Mouse (Mus musculus) gastrocnemius, postnatal 10 days (tissue): ENCODE measurements around the gene Taf15. TPM values are rescaled to one million over a fixed set of nuclear protein-coding genes. Genes with fewer than 3 reads are reported as not detected.
A peak's percentile ranks its signal among the peaks of the same experiment; 100 is the strongest.

Experiments
- DNase-seq: peaks from one replicate; pipeline ENCODE4 v3.0.0; 2021; ENCODE audit warnings: mixed read lengths
- total RNA-seq, 2 experiments: library from RNA; stranded (reverse); gene quantifications; 2 replicates each; pipeline ENCODE4 v1.2.3; 2021

The Taf15 gene
- total RNA-seq, 2 experiments from 2014 or later, result 21.1 to 29.7 TPM

- no peak for DNase-seq
These were observed 15.6 kb upstream of the Taf15 start for GRCm38 (mm10) chr11:83457257-83457656.

- no peak for DNase-seq
These were observed 14.8 kb upstream of the Taf15 start for GRCm38 (mm10) chr11:83457912-83458601.

GRCm38 (mm10) chr11:83461462-83462027 lies 11.3 kb upstream of the Taf15 start:
- DNase-seq, result no peak

DNA sequence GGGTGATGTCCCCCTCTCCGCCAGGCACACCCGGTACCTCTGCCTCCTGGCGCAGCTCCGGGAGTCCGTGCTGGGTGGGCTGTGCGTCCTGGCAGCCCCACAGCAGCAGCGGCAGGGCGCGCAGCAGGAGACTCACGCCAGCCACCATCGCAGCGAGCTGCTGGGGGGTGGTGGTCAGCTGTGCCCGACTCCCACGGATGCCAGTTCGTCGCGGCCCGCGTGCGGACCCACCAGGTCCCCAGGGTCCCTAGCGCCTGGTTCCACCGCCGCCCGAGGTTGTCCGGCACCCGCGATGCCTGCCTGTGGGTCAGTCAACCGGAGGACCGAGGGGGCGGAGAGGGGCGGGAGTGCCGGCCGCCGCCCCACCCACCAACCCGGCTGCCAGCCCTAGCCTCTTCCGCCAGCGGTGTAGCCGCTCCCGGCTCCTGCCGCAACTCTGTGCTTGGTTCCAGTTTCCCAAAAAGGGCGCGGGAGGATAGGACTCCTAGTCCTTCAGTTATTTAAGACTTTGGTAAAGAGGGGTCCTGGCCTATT lies 10.1 kb upstream of the Taf15 start, which contains the start of gene Mmp28:
TSS of gene Mmp28 (minus strand) at position 361 of the 534 bp plus-strand sequence.
- DNase-seq, result peak; percentile 67

DNA sequence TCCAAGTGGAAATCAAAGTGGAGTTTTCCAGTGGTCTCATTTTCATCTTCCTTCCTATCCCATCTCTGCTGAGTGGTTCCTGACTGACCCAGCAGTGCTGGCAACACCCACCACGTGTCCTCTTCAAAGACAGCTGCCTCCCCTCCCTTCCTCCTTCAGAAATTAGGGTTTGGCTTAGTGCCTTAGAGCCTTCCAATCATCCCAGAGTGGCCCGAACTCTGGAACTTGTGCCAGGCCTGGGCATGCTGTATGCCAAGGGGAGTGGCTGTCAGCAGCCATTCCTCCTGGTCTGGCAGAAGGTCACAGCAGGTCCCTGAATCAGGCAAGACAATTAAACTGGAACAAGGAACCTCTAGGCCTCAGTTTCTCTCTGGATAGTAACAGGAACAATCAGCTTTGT lies 6.9 kb upstream of the Taf15 start:
- peak; percentile 32 for DNase-seq

- peak; percentile 75 for DNase-seq
These were observed 5.7 kb upstream of the Taf15 start for GRCm38 (mm10) chr11:83467120-83467652.

- DNase-seq, result no peak
These were observed 4.1 kb upstream of the Taf15 start for GRCm38 (mm10) chr11:83468765-83469164.

GRCm38 (mm10) chr11:83471766-83472165 lies 1.1 kb upstream of the Taf15 start:
- no peak for DNase-seq

GRCm38 (mm10) chr11:83473235-83474016 lies 540 bp downstream of the Taf15 start:
- DNase-seq, result no peak

GRCm38 (mm10) chr11:83491488-83491887 lies 18.6 kb downstream of the Taf15 start:
- no peak for DNase-seq

DNA sequence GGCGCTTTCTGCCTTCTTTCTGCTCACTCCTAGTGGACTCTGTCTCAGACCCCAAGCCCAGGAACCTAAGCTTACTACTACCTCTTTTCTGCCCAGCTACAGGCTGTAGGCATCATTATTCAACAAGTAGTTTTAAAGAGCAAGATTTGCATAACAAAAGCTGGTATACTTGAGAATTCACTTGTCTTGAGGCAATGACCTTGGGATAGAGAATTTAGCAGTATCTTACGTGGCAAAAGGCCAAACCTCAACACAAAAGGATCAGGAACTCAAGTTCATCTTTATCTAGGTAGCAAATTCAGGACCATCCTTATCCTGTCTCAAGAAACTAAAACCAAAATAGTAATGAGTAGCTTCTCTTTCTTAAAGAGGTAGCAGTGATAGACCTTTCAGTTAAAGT lies 22.7 kb downstream of the Taf15 start:
- DNase-seq, result no peak

GRCm38 (mm10) chr11:83504308-83504707 lies 31.4 kb downstream of the Taf15 start:
- DNase-seq, result no peak

- no peak for DNase-seq
These were observed 36.6 kb downstream of the Taf15 start for GRCm38 (mm10) chr11:83509521-83509920.

DNA sequence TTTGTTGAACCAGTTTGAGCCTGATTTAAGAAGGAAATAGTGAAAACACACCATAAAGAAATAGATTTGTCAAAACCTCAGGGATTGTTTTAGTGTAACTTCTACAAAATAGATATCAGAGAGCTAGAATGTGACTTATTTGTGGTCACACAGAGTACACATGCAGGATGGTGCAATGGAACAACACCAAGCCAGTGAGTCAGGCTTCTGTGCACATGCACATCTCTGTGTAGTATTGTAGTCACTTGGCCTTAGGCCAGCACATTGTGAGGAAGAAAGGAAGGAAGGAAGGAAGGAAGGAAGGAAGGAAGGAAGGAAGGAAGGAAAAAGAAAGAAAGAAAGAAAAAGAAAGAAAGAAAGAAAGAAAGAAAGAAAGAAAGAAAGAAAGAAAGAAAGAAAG lies 44.3 kb downstream of the Taf15 start:
- no peak for DNase-seq

GRCm38 (mm10) chr11:83518371-83518770 lies 45.5 kb downstream of the Taf15 start:
- no peak for DNase-seq

DNA sequence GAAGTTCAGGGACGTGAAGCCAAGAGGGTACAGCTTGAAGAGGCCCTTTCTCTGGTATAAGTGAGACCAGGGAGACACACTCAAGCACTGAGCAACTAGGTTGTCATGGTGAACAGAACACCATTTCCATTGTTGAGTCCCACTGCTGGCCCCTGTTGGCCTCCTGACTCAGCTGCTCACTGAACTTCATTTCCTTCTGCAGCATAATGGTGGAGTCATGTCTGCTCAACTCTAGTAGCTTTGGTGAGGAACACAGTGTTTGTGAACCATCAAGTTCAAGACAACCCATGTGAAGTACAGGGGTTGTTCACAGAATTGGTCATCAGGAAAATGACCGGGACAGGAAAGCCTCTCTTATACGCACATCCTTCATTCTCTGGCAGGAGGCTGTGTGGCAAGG lies 49.2 kb downstream of the Taf15 start, which contains the start of gene Heatr9:
TSS of gene Heatr9 (minus strand) at position 101 of the 400 bp plus-strand sequence.
- DNase-seq, result no peak

DNA sequence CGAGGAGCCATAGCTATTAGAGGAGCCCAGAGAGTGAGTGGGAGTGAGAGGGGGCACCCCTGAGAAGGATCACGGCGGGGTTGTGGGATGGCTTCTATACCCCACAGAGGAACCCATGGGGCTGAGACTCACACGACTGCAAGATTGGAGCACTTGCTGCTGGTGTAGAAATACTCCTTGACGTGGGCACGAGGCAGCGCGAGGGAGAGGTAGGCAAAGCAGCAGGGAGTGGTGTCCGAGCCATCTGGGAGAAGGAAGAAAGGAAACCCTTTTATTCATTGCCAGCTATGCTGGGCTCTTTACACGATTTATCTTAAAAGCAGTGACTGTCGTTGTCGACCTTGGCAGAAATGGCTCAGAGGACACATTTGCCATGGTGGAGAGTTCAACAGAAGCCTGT lies 56.1 kb downstream of the Taf15 start:
- DNase-seq, result no peak

- no peak for DNase-seq
These were observed 57.5 kb downstream of the Taf15 start, which contains the start of gene Ccl5 for GRCm38 (mm10) chr11:83530360-83530759. TSS of gene Ccl5 (minus strand) at chr11:83530518.

- no peak for DNase-seq
These were observed 60.3 kb downstream of the Taf15 start for GRCm38 (mm10) chr11:83533192-83533591.

DNA sequence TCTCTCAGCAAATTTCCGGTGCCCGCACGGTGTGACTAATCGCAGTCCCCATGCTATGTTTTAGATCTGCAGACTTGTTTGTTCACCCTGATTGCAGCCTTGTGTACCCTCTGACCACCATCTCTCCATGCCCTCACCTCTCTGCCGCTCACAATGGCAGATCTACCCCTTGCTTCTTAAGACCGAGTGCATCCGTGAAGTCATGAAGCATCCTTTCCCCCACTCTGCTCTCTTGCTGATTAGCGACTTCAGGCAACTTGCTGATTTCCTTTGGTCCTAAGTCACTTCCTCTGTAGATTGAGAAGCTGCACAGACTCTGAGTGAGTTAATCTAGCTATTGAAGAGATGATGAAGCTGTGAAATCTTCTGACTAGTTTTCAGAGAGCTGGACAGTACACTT lies 61.3 kb downstream of the Taf15 start:
- DNase-seq, result no peak

DNA sequence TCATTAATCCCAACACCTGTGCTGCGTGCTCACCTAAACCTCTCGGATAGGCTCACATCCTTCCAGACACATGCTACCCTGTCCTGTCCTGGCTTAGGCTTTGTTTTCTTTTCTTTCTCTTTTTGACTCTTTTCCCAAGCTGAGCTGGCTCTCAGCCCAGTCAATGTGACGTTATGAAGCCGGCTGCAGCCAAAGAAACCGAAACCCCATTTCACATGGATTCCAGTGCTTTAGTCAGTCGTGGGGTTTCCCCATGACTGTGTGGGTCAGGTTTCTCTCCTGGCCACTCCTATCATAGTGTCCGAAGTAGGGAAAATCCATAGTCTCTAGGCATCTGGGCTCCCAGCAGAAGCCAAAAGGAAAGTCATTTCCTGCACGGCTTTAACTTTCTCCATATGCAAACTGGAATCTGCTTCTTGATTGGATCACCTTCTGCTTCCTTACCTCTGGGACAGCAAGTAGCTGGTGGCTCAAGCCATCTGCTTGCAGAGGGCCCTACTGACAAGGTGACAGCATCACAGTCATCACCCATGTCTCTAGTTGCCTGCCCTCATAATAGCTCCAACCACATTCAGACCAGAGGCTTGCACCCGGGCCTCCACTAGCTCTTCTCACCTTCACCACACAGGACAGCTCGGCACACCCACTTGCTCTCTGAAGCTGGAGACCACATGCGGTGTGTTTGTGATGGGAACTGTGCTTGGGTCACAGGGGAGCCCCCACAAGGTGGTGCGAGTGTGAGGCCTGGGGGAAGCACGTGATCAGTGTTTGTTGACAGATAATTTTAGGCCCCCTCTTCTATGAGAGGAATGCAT lies 61.9 kb downstream of the Taf15 start:
- DNase-seq, result peak; percentile 75

- no peak for DNase-seq
These were observed 63.9 kb downstream of the Taf15 start for GRCm38 (mm10) chr11:83536831-83537230.
